Mouse (Mus musculus) intestine, embryonic 15.5 days (tissue): ENCODE data around the gene Ap1s2. TPM values are rescaled to one million over a fixed set of nuclear protein-coding genes. Genes with fewer than 3 reads are reported as not detected.

Experiments used
- polyA plus RNA-seq: library from polyadenylated mRNA; unstranded; fragments of >200 nt; fragmentation: Nextera tagmentation; extraction: Ambion mirVana; gene quantifications from 2 replicates; pipeline ENCODE4 v1.2.1, GENCODE M21; 2015

Ap1s2 gene
- polyA plus RNA-seq, 1 experiment from 2014 or later = 24.2 TPM

Other genes starting within 250 kb of the Ap1s2 start
- gene Rnf138rt1, start 147.7 kb upstream of the Ap1s2 start, polyA plus RNA-seq = 0.14 TPM in 1 of 2 replicates, not detected in the other
- 48.4 and 56.2 TPM in 2 replicates for gene Zrsr2, start 49.6 kb downstream of the Ap1s2 start, polyA plus RNA-seq
- gene Car5b, start 119.0 kb downstream of the Ap1s2 start, polyA plus RNA-seq = 0.50 and 0.77 TPM in 2 replicates
- gene Siah1b, start 167.5 kb downstream of the Ap1s2 start, polyA plus RNA-seq = 23.0 and 25.6 TPM in 2 replicates
- 9.5 and 10.7 TPM in 2 replicates for gene Cltrn, start 179.8 kb downstream of the Ap1s2 start, polyA plus RNA-seq
- 69.3 and 74.3 TPM in 2 replicates for gene Ace2, start 230.3 kb downstream of the Ap1s2 start, polyA plus RNA-seq